Mouse (Mus musculus): ENCODE measurements at regions not wholly inside any gene's neighbourhood (a gene's known extent, or its start where the extent isn't known, plus 50 kb on each side); places are given as distances from the start of the nearest gene placed in this dataset.

GRCm38 (mm10) chr9:46781681-46782080, 216.9 kb upstream of the Gm4791 start:
- no peak overlapping the region for H3K4me3 ChIP-seq (replicated peaks; ENCODE audit: low read length)
- H3K4me1 ChIP-seq (replicated peaks; ENCODE audit: low read depth, low read length): no peaks in the 10 kb centered on the region
- no peaks in the 10 kb centered on the region for H3K27me3 ChIP-seq (ENCODE audit: insufficient read depth, low read length)
- no peak for TF ChIP-seq CTCF (conservative IDR thresholded peaks at IDR 0.05; ENCODE audit: low read length)
- TF ChIP-seq POU5F1 (IDR thresholded peaks at IDR 0.05; ENCODE audit: borderline replicate concordance, low read length): no peak
- TF ChIP-seq NANOG (IDR thresholded peaks at IDR 0.05; ENCODE audit: borderline replicate concordance, low read length): no peak
- no peaks in the 10 kb centered on the region for H3K9me3 ChIP-seq (ENCODE audit: low read length)
- H3K36me3 ChIP-seq (ENCODE audit: insufficient read depth, low read length): no peaks in the 10 kb centered on the region

- H3K4me1 ChIP-seq (replicated peaks; ENCODE audit: low read depth, low read length): no peaks in the 10 kb centered on the region
- no peak for TF ChIP-seq CTCF (conservative IDR thresholded peaks at IDR 0.05; ENCODE audit: low read length)
- no peak for TF ChIP-seq NANOG (IDR thresholded peaks at IDR 0.05; ENCODE audit: borderline replicate concordance, low read length)
- no peak for TF ChIP-seq POU5F1 (IDR thresholded peaks at IDR 0.05; ENCODE audit: borderline replicate concordance, low read length)
- H3K36me3 ChIP-seq (ENCODE audit: insufficient read depth, low read length): no peaks in the 10 kb centered on the region
- no peaks in the 10 kb centered on the region for H3K9me3 ChIP-seq (ENCODE audit: low read length)
- H3K27me3 ChIP-seq (ENCODE audit: insufficient read depth, low read length): no peaks in the 10 kb centered on the region; the same call in 1 of the 2 replicates
- no peak overlapping the region for H3K4me3 ChIP-seq (replicated peaks; ENCODE audit: low read length)
Measured at GRCm38 (mm10) chr9:46778769-46779168, 219.8 kb upstream of the Gm4791 start.

- Histone ChIP-seq H3K27me3 (ENCODE audit: insufficient read depth, low read length) (peaks cover 5% of the 10 kb centered on the region), H3K36me3 (ENCODE audit: insufficient read depth, low read length) (no peaks in the 10 kb centered on the region), H3K9me3 (ENCODE audit: low read length) (no peaks in the 10 kb centered on the region), H3K4me3 (replicated peaks; ENCODE audit: low read length) (no peak overlapping the region), H3K4me1 (replicated peaks; ENCODE audit: low read depth, low read length) (no peaks in the 10 kb centered on the region)
- no peak for TF ChIP-seq POU5F1 (IDR thresholded peaks at IDR 0.05; ENCODE audit: borderline replicate concordance, low read length)
- TF ChIP-seq NANOG (IDR thresholded peaks at IDR 0.05; ENCODE audit: borderline replicate concordance, low read length): no peak
- TF ChIP-seq CTCF (conservative IDR thresholded peaks at IDR 0.05; ENCODE audit: low read length): no peak
Measured at GRCm38 (mm10) chr9:46774821-46775220, 223.7 kb upstream of the Gm4791 start.

DNA sequence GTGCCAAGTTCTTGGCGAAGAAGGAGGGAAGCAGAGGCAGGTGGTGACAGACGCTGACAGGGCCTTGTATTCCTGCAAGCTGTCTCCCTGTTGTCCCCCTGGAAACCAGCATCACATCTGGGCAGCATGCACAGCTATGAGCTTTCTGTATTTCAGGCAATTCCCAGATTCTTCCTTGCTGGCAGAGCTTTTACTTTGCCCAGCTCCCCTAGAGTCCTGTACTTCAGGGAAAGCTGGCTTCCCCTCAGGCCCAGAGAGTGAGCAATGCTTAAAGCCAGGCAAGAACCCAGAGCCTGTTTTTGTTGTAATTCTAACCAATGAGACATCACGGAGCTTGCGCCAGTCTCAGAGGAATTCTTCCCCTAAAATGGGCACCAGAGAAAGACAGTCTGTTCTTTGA, 238.3 kb upstream of the Gm4791 start:
- Histone ChIP-seq H3K4me1 (replicated peaks; ENCODE audit: low read depth, low read length) (no peaks in the 10 kb centered on the region), H3K9me3 (ENCODE audit: low read length) (no peaks in the 10 kb centered on the region), H3K4me3 (replicated peaks; ENCODE audit: low read length) (no peak overlapping the region), H3K27me3 (ENCODE audit: insufficient read depth, low read length) (peaks cover 5% of the 10 kb centered on the region; the same call in 1 of the 2 replicates), H3K36me3 (ENCODE audit: insufficient read depth, low read length) (no peaks in the 10 kb centered on the region)
- no peak for TF ChIP-seq POU5F1 (IDR thresholded peaks at IDR 0.05; ENCODE audit: borderline replicate concordance, low read length)
- no peak for TF ChIP-seq CTCF (conservative IDR thresholded peaks at IDR 0.05; ENCODE audit: low read length)
- TF ChIP-seq NANOG (IDR thresholded peaks at IDR 0.05; ENCODE audit: borderline replicate concordance, low read length): no peak

DNA sequence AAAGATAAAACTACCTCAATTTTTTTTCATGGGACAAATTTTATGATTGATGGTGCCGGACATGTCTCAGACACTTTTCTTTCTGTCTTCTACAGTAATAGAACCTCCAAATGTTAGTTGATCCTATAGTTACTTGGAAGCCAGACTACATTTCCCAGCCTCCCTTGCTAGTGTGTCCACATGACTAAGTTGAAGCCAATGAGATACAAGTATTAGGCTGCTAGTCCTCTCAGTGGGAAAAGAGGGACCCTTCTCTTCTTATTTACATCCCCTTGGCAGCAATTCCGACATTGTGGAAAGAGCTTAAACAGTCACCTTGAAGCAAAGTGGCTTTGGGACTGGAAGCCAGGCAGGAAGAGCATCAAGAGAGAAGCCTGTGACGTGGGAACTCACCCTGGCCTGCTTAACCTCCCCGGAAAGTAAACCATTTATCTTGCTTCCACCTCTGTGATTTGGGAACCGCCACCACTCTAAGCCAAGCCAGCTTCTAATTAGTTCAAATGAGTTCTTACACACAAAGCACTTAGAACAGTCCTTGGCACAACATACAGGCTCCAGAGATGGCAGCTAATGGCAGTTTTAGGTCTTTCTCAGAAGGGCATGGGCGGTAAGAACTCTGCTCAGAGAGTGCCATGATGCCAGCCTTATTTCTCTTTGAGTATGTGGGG, 241.4 kb upstream of the Gm4791 start:
- Histone ChIP-seq H3K36me3 (ENCODE audit: insufficient read depth, low read length) (no peaks in the 10 kb centered on the region), H3K27me3 (ENCODE audit: insufficient read depth, low read length) (peaks cover 14% of the 10 kb centered on the region; the same call in 1 of the 2 replicates), H3K9me3 (ENCODE audit: low read length) (no peaks in the 10 kb centered on the region), H3K4me3 (replicated peaks; ENCODE audit: low read length) (no peak overlapping the region), H3K4me1 (replicated peaks; ENCODE audit: low read depth, low read length) (peaks cover 6% of the 10 kb centered on the region)
- TF ChIP-seq CTCF (conservative IDR thresholded peaks at IDR 0.05; ENCODE audit: low read length) (no peak), NANOG (IDR thresholded peaks at IDR 0.05; ENCODE audit: borderline replicate concordance, low read length) (no peak)

DNA sequence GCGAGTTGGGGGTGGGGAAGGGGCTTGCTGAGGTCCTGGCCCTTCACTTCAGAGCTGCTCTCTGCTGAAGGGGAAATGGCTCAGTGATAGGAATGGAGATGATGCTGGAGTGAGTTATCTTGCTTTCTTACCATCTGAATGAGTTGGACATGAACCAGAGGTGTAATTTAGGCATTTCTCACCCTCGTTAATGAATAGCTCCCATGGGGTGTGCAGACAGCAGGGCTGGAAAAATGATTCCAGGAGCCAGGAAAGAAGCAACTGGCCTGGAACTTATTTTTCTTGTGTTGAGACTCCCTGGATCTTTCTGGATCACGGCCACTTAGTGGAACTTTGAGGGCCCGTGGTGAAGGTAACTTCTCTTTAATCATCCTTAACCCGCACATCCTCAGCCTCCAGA, 246.6 kb upstream of the Gm4791 start:
- Histone ChIP-seq H3K9me3 (ENCODE audit: low read length) (peaks cover 9% of the 10 kb centered on the region; the same call in 1 of the 2 replicates), H3K27me3 (ENCODE audit: insufficient read depth, low read length) (peaks cover 27% of the 10 kb centered on the region; the same call in 1 of the 2 replicates), H3K4me1 (replicated peaks; ENCODE audit: low read depth, low read length) (peaks cover 16% of the 10 kb centered on the region), H3K4me3 (replicated peaks; ENCODE audit: low read length) (no peak overlapping the region), H3K36me3 (ENCODE audit: insufficient read depth, low read length) (no peaks in the 10 kb centered on the region)
- TF ChIP-seq POU5F1 (IDR thresholded peaks at IDR 0.05; ENCODE audit: borderline replicate concordance, low read length) (no peak), NANOG (IDR thresholded peaks at IDR 0.05; ENCODE audit: borderline replicate concordance, low read length) (no peak), CTCF (conservative IDR thresholded peaks at IDR 0.05; ENCODE audit: low read length) (no peak)

- no peaks in the 10 kb centered on the region for H3K36me3 ChIP-seq (ENCODE audit: insufficient read depth, low read length)
- peaks cover 26% of the 10 kb centered on the region for H3K4me1 ChIP-seq (replicated peaks; ENCODE audit: low read depth, low read length)
- peaks cover 9% of the 10 kb centered on the region; the same call in 1 of the 2 replicates for H3K9me3 ChIP-seq (ENCODE audit: low read length)
- H3K27me3 ChIP-seq (ENCODE audit: insufficient read depth, low read length): peaks cover 27% of the 10 kb centered on the region; the same call in 1 of the 2 replicates
- TF ChIP-seq NANOG (IDR thresholded peaks at IDR 0.05; ENCODE audit: borderline replicate concordance, low read length) (no peak), CTCF (conservative IDR thresholded peaks at IDR 0.05; ENCODE audit: low read length) (no peak), POU5F1 (IDR thresholded peaks at IDR 0.05; ENCODE audit: borderline replicate concordance, low read length) (no peak)
- H3K4me3 ChIP-seq (replicated peaks; ENCODE audit: low read length): no peak overlapping the region
Measured at GRCm38 (mm10) chr9:46749441-46749840, 249.1 kb upstream of the Gm4791 start.

DNA sequence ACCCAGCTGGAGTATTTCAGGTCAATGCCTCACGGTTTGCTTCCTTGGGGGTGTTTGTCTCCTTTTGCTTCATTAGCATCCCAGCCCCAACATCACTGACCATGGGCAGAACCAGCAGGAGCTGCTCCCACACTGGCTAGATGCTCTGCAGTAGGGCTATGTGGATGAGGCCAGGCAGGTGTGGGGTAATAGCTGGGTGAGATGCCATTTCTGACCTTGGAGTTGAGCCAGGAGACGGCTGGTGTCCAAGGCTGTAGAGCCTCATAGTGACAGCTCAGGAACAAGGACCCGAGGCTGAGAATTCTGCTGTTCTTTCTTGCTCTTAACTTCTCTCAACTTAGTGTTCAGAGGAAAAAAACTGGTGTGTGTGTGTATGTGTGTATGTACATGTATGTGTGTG, 252.3 kb upstream of the Gm4791 start:
- Histone ChIP-seq H3K27me3 (ENCODE audit: insufficient read depth, low read length) (peaks cover 13% of the 10 kb centered on the region; the same call in 1 of the 2 replicates), H3K9me3 (ENCODE audit: low read length) (peaks cover 9% of the 10 kb centered on the region; the same call in 1 of the 2 replicates), H3K4me3 (replicated peaks; ENCODE audit: low read length) (no peak overlapping the region), H3K4me1 (replicated peaks; ENCODE audit: low read depth, low read length) (peaks cover 12% of the 10 kb centered on the region), H3K36me3 (ENCODE audit: insufficient read depth, low read length) (no peaks in the 10 kb centered on the region)
- TF ChIP-seq CTCF (conservative IDR thresholded peaks at IDR 0.05; ENCODE audit: low read length) (no peak), NANOG (IDR thresholded peaks at IDR 0.05; ENCODE audit: borderline replicate concordance, low read length) (no peak), POU5F1 (IDR thresholded peaks at IDR 0.05; ENCODE audit: borderline replicate concordance, low read length) (no peak)
